Mouse (Mus musculus) CD4-positive, CD25-positive, alpha-beta regulatory T cell, adult 4 months (primary cell): Measurements from ENCODE around the gene Olfr782. TPM values are rescaled to one million over a fixed set of nuclear protein-coding genes. Genes with fewer than 3 reads are reported as not detected.
"Not testable (repeated sequence)": the region's sequence is repeated elsewhere in the genome, so short reads cannot be mapped to it uniquely, and the experiment has no call there.

Experiments used
- ATAC-seq: one replicate; pipeline ENCODE4 v1.8.0; 2017
- polyA plus RNA-seq, 2 experiments: library from polyadenylated mRNA; unstranded; fragments of 100-300 nt; shearing (Covaris generic); gene quantifications; one replicate each; pipeline ENCODE4 v1.2.1; 2017

Olfr782 gene
- not detected for polyA plus RNA-seq

GRCm38 (mm10) chr10:129348550-129348949, at the start of gene Olfr782:
Gene Olfr782, plus strand, starts transcription at chr10:129348850.
- ATAC-seq: no peak

DNA sequence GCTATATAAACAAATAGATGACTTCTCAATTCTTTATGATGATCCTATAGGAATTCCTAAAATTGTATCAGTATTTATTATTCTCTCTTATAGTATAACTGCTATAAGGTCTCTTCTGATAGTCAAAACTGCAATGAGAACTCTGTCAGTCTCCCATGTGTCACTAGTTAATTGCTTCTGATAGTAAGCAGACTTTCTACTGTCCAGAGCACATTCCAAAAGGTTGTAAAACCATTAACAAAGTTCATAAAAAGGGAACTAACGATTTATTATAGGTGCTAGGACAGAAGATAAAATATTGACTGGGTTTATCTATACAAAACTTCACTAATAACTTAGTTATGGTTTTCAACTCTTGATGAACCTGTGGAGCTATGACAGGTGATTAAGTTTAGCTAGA, 35.7 kb upstream of the Olfr782 start:
- ATAC-seq: not testable (repeated sequence)

DNA sequence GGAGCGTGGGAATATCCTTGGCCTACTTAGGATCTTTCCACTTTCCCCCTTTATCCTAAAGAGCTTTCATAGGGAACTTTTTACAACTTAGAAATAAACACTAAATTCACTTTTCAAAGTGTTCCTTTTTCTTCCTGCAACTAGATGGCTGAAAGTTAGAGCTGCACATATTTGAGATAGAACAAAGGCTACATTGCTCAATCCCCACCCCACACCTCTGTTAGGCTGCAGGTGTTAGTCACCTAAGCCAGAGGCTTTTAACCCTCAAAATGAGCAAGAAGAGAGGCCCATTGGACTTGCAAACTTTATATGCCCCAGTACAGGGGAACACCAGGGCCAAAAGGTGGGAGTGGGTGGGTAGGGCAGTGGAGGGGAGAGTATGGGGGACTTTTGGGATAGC, 35.1 kb upstream of the Olfr782 start:
- ATAC-seq: not testable (repeated sequence)

DNA sequence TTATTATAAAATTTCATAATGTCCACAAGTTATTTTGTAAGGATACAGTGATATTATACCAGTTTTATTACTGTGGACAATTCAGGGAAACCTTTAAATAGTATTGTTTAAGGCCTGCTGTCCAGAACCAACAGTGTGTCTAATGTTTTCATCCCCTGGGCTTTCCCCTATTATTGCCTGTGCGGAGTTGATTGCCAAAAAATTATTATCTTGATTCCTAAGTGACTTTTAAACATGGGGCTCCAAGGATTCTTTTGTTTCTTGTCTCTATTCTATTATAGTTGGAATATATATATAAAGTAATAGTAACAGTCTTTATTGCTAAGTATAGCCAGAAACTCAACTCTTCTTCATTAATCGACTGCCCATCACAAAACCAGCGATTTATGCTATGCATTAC, 30.8 kb upstream of the Olfr782 start, which contains the start of gene Olfr780:
Gene Olfr780, plus strand, starts transcription at position 301 of the 400 bp plus-strand sequence.
- ATAC-seq: no peak

DNA sequence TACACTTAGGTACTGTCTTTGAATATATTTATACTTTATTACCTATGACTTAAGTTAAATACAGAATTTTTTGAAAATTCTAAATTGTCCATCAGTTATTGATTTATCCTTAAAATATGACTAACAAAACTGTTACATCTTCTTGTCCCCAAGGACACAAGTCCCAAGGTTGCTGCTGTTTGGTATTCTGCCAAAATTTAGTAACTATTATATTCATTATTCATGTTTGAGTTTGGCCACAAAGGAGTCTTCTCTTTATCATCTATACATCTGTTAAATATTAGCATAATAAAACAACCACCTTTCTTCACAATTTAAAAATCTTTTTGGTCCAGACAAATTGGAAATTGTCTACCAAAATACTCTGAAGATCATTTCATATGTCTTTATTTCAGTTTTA, 20.1 kb upstream of the Olfr782 start, which contains the start of gene Olfr781:
Gene Olfr781, plus strand, starts transcription at position 301 of the 400 bp plus-strand sequence.
- no peak for ATAC-seq

- ATAC-seq: not testable (repeated sequence)
Observed at GRCm38 (mm10) chr10:129352475-129352874, 3.8 kb downstream of the Olfr782 start.

- ATAC-seq: not testable (repeated sequence)
Observed at GRCm38 (mm10) chr10:129356496-129356895, 7.8 kb downstream of the Olfr782 start.

DNA sequence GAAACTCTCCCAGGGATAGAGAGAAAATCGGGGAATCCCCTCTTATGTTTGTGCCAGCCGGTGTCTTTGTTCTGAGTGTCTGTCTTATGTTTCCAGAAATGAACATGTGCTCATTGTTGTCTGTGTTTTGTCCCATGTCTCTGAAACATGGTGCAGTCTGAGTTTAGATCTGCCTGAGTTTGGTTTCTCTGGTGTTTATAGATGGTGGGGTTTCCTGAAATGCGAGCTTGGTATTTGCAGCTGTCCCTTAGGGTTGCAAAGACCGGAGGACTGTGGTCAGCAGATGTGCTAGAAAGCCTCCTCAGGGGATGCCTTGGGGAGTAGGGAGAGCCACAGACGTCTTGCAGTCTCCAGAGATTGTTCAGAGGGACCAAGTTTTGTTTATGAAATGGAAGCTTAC, 8.7 kb downstream of the Olfr782 start:
- ATAC-seq: no peak

- not testable (repeated sequence) for ATAC-seq
Observed at GRCm38 (mm10) chr10:129374051-129374450, 25.4 kb downstream of the Olfr782 start.

DNA sequence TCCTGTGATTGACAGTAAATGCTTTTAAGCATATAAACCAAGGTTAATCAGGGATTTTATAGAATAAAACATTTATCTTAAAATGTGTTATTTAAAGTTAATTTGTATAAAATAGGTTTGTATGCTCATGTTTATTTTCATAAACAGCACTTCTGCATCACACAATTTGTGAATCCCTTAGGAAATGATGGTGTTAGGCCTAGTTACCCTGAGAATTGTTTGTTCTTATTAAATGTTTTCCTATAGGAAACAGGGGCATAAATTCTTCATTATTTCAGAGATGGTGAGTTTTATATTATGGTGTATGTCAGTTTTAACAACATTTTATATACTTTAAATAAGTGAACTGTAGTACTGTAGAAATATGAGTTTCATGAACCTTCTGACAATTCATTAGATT, 35.1 kb downstream of the Olfr782 start, which contains the start of gene Olfr784:
Gene Olfr784, plus strand, starts transcription at position 301 of the 400 bp plus-strand sequence.
- no peak for ATAC-seq

- ATAC-seq: no peak
Observed at GRCm38 (mm10) chr10:129400892-129401291, 52.2 kb downstream of the Olfr782 start.

Other genes with a start within 250 kb of the Olfr782 start
- not detected for gene Olfr768, start 249.5 kb upstream of the Olfr782 start, polyA plus RNA-seq
- not detected for gene Olfr769, start 231.0 kb upstream of the Olfr782 start, polyA plus RNA-seq
- not detected for gene Olfr770, start 209.9 kb upstream of the Olfr782 start, polyA plus RNA-seq
- not detected for gene Olfr771, start 184.1 kb upstream of the Olfr782 start, polyA plus RNA-seq
- gene Olfr772, start 170.9 kb upstream of the Olfr782 start, polyA plus RNA-seq: not detected
- gene Olfr773, start 161.4 kb upstream of the Olfr782 start, polyA plus RNA-seq: not detected
- not detected for gene Olfr774, start 112.6 kb upstream of the Olfr782 start, polyA plus RNA-seq
- gene Olfr775, start 100.4 kb upstream of the Olfr782 start, polyA plus RNA-seq: not detected
- not detected for gene Olfr776, start 89.7 kb upstream of the Olfr782 start, polyA plus RNA-seq
- not detected for gene Olfr777, start 77.4 kb upstream of the Olfr782 start, polyA plus RNA-seq
- gene Olfr780, start 30.7 kb upstream of the Olfr782 start, polyA plus RNA-seq: not detected
- not detected for gene Olfr781, start 20.0 kb upstream of the Olfr782 start, polyA plus RNA-seq
- gene Olfr784, start 35.2 kb downstream of the Olfr782 start, polyA plus RNA-seq: under 1 TPM in 1 of 2 experiments, not detected in 1; 0.09 TPM
- gene Olfr785, start 56.6 kb downstream of the Olfr782 start, polyA plus RNA-seq: under 1 TPM in 1 of 2 experiments, not detected in 1; 0.19 TPM
- gene Olfr786, start 78.5 kb downstream of the Olfr782 start, polyA plus RNA-seq: not detected
- gene Olfr787, start 113.0 kb downstream of the Olfr782 start, polyA plus RNA-seq: under 1 TPM in 1 of 2 experiments, not detected in 1; 0.24 TPM
- gene Olfr788, start 122.1 kb downstream of the Olfr782 start, polyA plus RNA-seq: not detected
- gene Olfr789, start 135.9 kb downstream of the Olfr782 start, polyA plus RNA-seq: not detected
- gene Olfr790, start 149.6 kb downstream of the Olfr782 start, polyA plus RNA-seq: not detected
- not detected for gene Olfr791, start 172.9 kb downstream of the Olfr782 start, polyA plus RNA-seq
- gene Olfr792, start 190.3 kb downstream of the Olfr782 start, polyA plus RNA-seq: not detected
- not detected for gene Olfr794, start 218.8 kb downstream of the Olfr782 start, polyA plus RNA-seq